Mouse (Mus musculus) forebrain, embryonic 14.5 days (tissue): ENCODE data around the gene Apoa1. TPM values are rescaled to one million over a fixed set of nuclear protein-coding genes. Genes with fewer than 3 reads are reported as not detected.
A peak's percentile ranks its signal among the peaks of the same experiment; 100 is the strongest.

Experiments used
- ATAC-seq: fragments of 200-750 bp; cut with Nextera tagmentation; 2 replicates; pipeline ENCODE4 v1.8.0; 2017; ENCODE audit warnings: mild to moderate bottlenecking, moderate library complexity
- DNase-seq: peaks from one replicate; pipeline ENCODE4 v3.0.0-alpha.2; 2015; ENCODE audit warnings: low spot score
- H3K27ac ChIP-seq: fragments of 300-500 bp; sonication (generic); 2 replicates; pipeline ENCODE4 v1.5.1; 2014; ENCODE audit warnings: low read depth, mild to moderate bottlenecking, control low read depth, low read length, moderate library complexity
- H3K27me3 ChIP-seq: fragments of 300-500 bp; sonication (generic); replicated peaks from 2 replicates; pipeline ENCODE4 v1.6.1; 2014; ENCODE audit warnings: low read length, control low read depth, mixed read lengths; ENCODE audit not compliant: control insufficient read depth, insufficient read depth
- H3K36me3 ChIP-seq: fragments of 300-500 bp; sonication (generic); 2 replicates; pipeline ENCODE4 v1.6.1; 2014; ENCODE audit warnings: low read length, control low read depth; ENCODE audit not compliant: control insufficient read depth, insufficient read depth
- H3K4me1 ChIP-seq: fragments of 300-500 bp; sonication (generic); 2 replicates; pipeline ENCODE4 v1.6.1; 2014; ENCODE audit warnings: antibody characterized with exemption, low read length, control low read depth; ENCODE audit not compliant: control insufficient read depth, insufficient read depth
- H3K4me2 ChIP-seq: fragments of 300-500 bp; sonication (generic); 2 replicates; pipeline ENCODE4 v1.6.1; 2014; ENCODE audit warnings: mild to moderate bottlenecking, control low read depth, low read length
- H3K4me3 ChIP-seq: fragments of 300-500 bp; sonication (generic); 2 replicates; pipeline ENCODE4 v1.5.1; 2014; ENCODE audit warnings: low read depth, low read length, control low read depth
- H3K9ac ChIP-seq: fragments of 300-500 bp; sonication (generic); 2 replicates; pipeline ENCODE4 v1.6.1; 2014; ENCODE audit warnings: mild to moderate bottlenecking, low read length, control low read depth, moderate library complexity
- H3K9me3 ChIP-seq: fragments of 300-500 bp; sonication (generic); replicated peaks from 2 replicates; pipeline ENCODE4 v1.6.1; 2016; ENCODE audit warnings: low read length, control low read depth, mixed read lengths; ENCODE audit not compliant: control insufficient read depth
- WGBS: fragments of 180-500 bp; shearing (Covaris S2); extraction: QIAGEN DNeasy Blood & Tissue Kit; methylation state at CpG from one replicate; pipeline ENCODE4 v1.1.7; 2014; 5-methylcytosine and 5-hydroxymethylcytosine counted together
- polyA plus RNA-seq: library from polyadenylated mRNA; unstranded; fragments of >200 nt; fragmentation: Nextera tagmentation; extraction: Ambion mirVana; gene quantifications from 2 replicates; pipeline ENCODE4 v1.2.1, GENCODE M21; 2014

The Apoa1 gene
- 1.6 and 2.0 TPM in 2 replicates for polyA plus RNA-seq

DNA sequence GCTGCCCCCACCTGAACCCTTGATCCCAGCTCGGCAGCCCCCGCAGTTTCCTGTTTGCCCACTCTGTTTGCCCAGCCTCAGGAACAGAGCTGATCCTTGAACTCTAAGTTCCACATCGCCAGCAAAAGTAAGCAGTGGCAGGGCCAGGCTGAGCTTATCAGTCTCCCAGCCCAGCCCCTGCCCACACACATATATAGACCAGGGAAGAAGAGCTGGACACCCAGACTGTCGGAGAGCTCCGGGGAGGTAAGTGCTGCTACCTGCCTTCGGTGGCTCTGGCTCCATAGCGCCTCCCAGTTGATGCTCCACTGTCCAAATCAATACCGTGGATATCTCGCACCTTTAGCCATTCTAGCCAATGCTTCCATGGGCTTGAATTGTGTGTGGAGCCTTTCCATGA is at the start of gene Apoa1:
Gene Apoa1 (plus strand): TSS at position 90 of the 400 bp plus-strand sequence.
- Histone ChIP-seq H3K27me3 (no peaks in the 10 kb centered on the region), H3K36me3 (0 out of 2 replicates have a peak, but pooled peaks cover 2% of the 10 kb centered on the region), H3K4me3 (no peak within 1 kb of the TSS), H3K9me3 (no peaks in the 10 kb centered on the region), H3K9ac (no peak within 1 kb of the TSS), H3K4me2 (no peak within 1 kb of the TSS), H3K4me1 (peaks cover 10% of the 10 kb centered on the region; the same call in 1 of the 2 replicates), H3K27ac (no peak within 1 kb of the TSS)
- DNase-seq (no peak), ATAC-seq (no peak)
- WGBS, result 72% methylated on average over 9 of the region's 9 CpGs

DNA sequence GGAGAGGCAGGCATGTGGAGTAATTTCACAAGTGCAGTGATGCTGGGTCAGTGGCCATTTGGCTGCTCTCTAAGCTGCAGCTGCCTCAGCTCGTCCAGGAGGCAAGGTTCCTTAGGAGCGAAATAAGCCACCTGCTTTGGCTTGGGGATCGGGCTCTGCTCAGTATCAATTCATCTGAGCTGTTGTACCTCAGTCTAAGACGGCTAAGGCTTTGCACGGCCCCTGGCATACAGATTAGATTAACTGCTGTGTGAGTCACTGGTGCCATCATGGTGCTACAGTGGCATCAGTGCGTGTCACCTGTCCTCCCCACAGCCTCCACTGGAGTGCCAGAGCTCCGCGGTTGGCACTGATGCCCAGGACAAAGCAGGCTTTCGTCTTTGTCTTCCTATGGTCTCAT is 49.8 kb upstream of the Apoa1 start:
- H3K9me3 ChIP-seq, result no peaks in the 10 kb centered on the region
- no peaks in the 10 kb centered on the region for H3K27me3 ChIP-seq
- no peak overlapping the region for H3K9ac ChIP-seq
- no peak for ATAC-seq
- no peak overlapping the region for H3K4me2 ChIP-seq
- DNase-seq, result no peak
- no peak overlapping the region for H3K27ac ChIP-seq
- WGBS, result 88% methylated on average over 9 of the region's 9 CpGs
- H3K4me1 ChIP-seq, result no peaks in the 10 kb centered on the region
- H3K36me3 ChIP-seq, result peaks cover 8% of the 10 kb centered on the region; the same call in 1 of the 2 replicates
- H3K4me3 ChIP-seq, result no peak overlapping the region

DNA sequence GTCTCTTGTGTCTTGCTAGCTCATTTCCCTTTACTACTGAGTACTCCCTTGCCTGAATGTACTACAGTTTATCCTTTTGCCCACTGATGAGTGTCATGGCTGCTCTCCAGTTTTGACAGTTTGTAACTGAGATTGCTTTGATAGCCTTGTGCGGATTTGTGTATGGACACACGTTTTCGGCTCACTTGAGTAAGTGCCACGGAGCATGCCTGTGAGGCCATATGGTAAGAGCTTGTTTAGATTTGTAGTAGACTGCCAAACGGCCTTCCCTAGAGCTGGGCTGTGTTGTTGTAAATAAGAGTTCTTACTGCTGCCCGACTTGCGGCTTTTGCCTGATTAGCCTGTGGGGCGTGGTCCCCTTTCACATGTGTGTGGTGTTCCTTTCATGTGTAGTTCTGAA is 47.1 kb upstream of the Apoa1 start:
- 76% methylated on average over 8 of the region's 8 CpGs for WGBS
- Histone ChIP-seq H3K9ac (no peak overlapping the region), H3K4me1 (no peaks in the 10 kb centered on the region), H3K27ac (no peak overlapping the region), H3K36me3 (peaks cover 8% of the 10 kb centered on the region; the same call in 1 of the 2 replicates), H3K4me2 (no peak overlapping the region), H3K4me3 (no peak overlapping the region), H3K9me3 (no peaks in the 10 kb centered on the region), H3K27me3 (no peaks in the 10 kb centered on the region)
- DNase-seq, result peak; percentile 13
- no peak; the same call in 1 of the 2 replicates for ATAC-seq

DNA sequence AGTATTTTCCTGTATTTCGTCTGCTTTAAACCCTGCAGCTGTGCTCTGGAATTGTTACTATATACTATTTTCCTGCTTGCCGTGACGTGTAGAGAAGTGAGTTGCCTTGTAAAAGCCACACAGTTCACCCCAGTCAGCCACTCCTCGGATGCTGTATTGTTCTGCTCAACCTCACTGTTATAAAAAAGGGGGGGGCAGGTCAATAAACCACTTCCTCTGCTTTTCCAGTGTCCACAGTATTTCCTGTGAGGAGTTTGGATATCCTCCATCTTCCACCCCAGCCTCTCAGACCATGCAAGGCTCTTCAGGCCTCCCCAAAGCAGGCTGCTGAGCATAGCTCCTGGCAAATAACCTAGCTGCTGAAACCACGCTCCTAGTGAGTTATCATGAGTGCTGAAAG is 43.8 kb upstream of the Apoa1 start:
- Histone ChIP-seq H3K4me2 (no peak overlapping the region), H3K27me3 (no peaks in the 10 kb centered on the region), H3K9me3 (no peaks in the 10 kb centered on the region), H3K4me3 (no peak overlapping the region), H3K4me1 (no peaks in the 10 kb centered on the region; the same call in 1 of the 2 replicates), H3K9ac (no peak overlapping the region), H3K36me3 (no peaks in the 10 kb centered on the region), H3K27ac (no peak overlapping the region)
- WGBS, result 86% methylated on average over 5 of the region's 5 CpGs
- no peak for ATAC-seq
- no peak for DNase-seq

DNA sequence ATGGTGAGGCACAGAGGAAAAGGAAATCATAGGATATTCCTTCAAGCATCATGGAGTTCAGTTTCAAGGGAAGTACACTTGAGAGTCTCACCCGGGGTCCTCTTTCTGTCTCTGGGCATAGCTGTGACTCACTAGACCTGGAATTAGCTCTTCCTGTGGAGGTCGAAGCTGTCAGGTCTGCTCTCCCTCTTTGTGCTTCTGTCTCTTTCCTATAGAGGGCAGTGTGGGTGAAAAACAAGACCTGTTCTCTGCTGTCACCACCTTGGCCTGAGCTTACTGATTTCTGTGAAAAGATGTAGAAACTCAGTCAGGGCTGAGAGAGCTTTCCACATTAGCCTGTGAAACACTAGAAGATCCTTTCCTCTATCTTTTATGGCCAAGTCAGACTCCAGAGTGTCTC is 43.2 kb upstream of the Apoa1 start:
- Histone ChIP-seq H3K9ac (no peak overlapping the region), H3K36me3 (no peaks in the 10 kb centered on the region), H3K4me1 (no peaks in the 10 kb centered on the region; the same call in 1 of the 2 replicates), H3K9me3 (no peaks in the 10 kb centered on the region), H3K27ac (no peak overlapping the region), H3K4me2 (no peak overlapping the region), H3K4me3 (no peak overlapping the region), H3K27me3 (no peaks in the 10 kb centered on the region)
- WGBS, result 59% methylated on average over 2 of the region's 2 CpGs
- DNase-seq (peak; percentile 38), ATAC-seq (no peak)

DNA sequence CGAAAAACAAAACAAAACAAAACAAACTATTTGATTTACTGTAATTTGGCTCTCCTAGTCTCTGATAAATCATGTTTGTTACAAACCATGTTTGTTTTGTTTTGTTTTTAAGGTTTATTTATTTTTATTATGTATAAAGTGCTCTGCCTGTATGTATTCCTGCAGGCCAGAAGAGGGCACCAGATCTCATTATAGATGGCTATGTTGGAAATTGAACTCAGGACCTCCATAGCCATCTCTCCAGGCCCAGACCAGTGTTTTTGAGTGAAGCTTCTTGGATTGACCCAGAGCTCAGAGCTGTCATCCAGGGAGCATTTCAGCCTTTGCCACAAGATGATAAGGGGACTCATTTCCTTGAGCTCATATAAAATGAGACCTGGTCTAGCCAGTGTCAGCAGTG is 42.0 kb upstream of the Apoa1 start:
- no peak overlapping the region for H3K27ac ChIP-seq
- H3K27me3 ChIP-seq, result no peaks in the 10 kb centered on the region
- H3K4me2 ChIP-seq, result no peak overlapping the region
- no peak for DNase-seq
- 93% methylated on average over 1 of the region's 1 CpGs for WGBS
- H3K4me1 ChIP-seq, result no peaks in the 10 kb centered on the region; the same call in 1 of the 2 replicates
- H3K9me3 ChIP-seq, result no peaks in the 10 kb centered on the region
- no peak overlapping the region for H3K9ac ChIP-seq
- no peak for ATAC-seq
- no peak overlapping the region for H3K4me3 ChIP-seq
- no peaks in the 10 kb centered on the region for H3K36me3 ChIP-seq

DNA sequence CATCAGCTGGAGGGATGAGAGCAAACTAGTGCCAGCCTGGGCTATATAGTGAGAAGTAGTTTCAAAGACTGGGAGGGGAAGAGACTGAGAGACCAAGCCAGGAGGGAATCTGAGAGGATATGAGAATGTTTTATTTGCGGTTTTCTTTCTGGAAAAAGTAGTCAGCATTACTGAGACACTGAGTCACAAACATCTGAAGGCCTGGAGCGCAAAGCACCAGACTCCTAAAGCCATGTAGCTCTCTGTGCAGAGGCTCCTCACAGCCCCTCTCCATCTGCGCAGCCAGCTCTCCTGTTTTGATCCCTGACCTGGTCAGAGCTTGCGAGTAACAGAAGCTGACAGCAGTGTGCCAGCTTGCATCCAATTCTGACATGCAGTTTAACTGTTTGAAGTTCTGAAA is 40.0 kb upstream of the Apoa1 start:
- DNase-seq (no peak), ATAC-seq (no peak)
- Histone ChIP-seq H3K27ac (no peak overlapping the region), H3K9ac (no peak overlapping the region), H3K4me3 (no peak overlapping the region), H3K9me3 (no peaks in the 10 kb centered on the region), H3K27me3 (no peaks in the 10 kb centered on the region), H3K36me3 (no peaks in the 10 kb centered on the region), H3K4me1 (no peaks in the 10 kb centered on the region; the same call in 1 of the 2 replicates), H3K4me2 (no peak overlapping the region)
- 86% methylated on average over 4 of the region's 4 CpGs for WGBS

DNA sequence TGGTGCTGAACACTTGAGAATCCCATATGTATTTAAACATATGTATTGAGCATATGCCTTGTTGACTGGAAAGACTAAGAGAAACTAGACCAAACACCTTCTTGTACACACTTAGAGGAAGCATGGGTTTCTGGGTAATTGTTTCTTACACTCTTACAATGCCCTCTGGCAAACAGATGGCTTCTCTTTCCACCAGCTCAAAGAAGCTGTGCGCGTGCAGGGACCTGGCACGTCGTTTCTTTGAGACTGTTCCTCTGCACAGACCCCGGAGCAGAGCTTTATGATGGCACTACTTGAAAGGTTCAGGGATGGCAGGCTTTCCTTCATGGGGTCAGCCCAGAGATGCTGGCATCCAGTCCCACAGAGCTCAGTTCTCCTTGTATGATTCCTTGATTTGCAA is 39.4 kb upstream of the Apoa1 start:
- Histone ChIP-seq H3K4me2 (no peak overlapping the region), H3K9ac (no peak overlapping the region), H3K27me3 (no peaks in the 10 kb centered on the region), H3K4me3 (no peak overlapping the region), H3K4me1 (no peaks in the 10 kb centered on the region; the same call in 1 of the 2 replicates), H3K27ac (peak overlapping the region; percentile 48; the same call in 1 of the 2 replicates), H3K9me3 (no peaks in the 10 kb centered on the region), H3K36me3 (no peaks in the 10 kb centered on the region)
- 0 out of 2 replicates have a peak, but pooled peaks have one; percentile 18 for ATAC-seq
- DNase-seq, result peak; percentile 60
- 54% methylated on average over 5 of the region's 5 CpGs for WGBS

DNA sequence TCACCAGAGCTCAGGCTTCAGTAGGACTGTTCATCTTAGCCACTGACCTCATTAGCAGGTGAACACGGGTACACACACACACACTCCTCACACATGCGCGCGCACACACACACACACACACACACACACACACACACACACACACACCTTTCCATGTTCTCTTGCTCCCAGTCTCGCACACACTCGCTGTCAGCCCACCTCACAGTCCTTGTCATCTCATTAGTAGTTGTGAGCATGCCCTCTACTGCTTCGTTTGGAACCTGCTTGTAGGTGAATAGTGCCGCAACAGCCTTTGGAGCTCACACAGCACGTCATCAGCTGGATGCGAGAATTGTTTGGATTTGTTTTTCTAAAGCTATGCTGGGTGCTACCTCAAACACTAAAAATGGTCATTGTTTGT is 39.0 kb upstream of the Apoa1 start:
- Histone ChIP-seq H3K9ac (no peak overlapping the region), H3K4me3 (no peak overlapping the region), H3K36me3 (no peaks in the 10 kb centered on the region), H3K4me2 (no peak overlapping the region), H3K9me3 (no peaks in the 10 kb centered on the region), H3K27ac (peak overlapping the region; percentile 48; the same call in 1 of the 2 replicates), H3K4me1 (no peaks in the 10 kb centered on the region; the same call in 1 of the 2 replicates), H3K27me3 (no peaks in the 10 kb centered on the region)
- ATAC-seq (0 out of 2 replicates have a peak, but pooled peaks have one; percentile 23), DNase-seq (peak; percentile 17)
- 73% methylated on average over 10 of the region's 10 CpGs for WGBS
